Mouse (Mus musculus) bone marrow macrophage, adult 2 months (primary cell): Measurements from ENCODE around the gene Fam118b. TPM values are rescaled to one million over a fixed set of nuclear protein-coding genes. Genes with fewer than 3 reads are reported as not detected.

ENCODE experiments used
- H3K27ac ChIP-seq: 2 replicates; pipeline ENCODE4 v1.5.1; 2012; ENCODE audit warnings: low read depth, low read length; ENCODE audit not compliant: insufficient read depth
- H3K4me1 ChIP-seq: 2 replicates; pipeline ENCODE4 v1.6.1; 2012; ENCODE audit warnings: low read length; ENCODE audit not compliant: control insufficient read depth, insufficient read depth
- H3K4me3 ChIP-seq: 2 replicates; pipeline ENCODE4 v1.5.1; 2012; ENCODE audit warnings: mild to moderate bottlenecking, low read length, moderate library complexity; ENCODE audit not compliant: insufficient read depth
- CTCF ChIP-seq: IDR thresholded peaks from 2 replicates; pipeline ENCODE4 v1.5.1; 2012; ENCODE audit warnings: low read depth, mild to moderate bottlenecking, low read length, moderate library complexity
- POLR2A ChIP-seq: IDR thresholded peaks from 2 replicates; pipeline ENCODE4 v1.6.1; 2012; ENCODE audit warnings: mild to moderate bottlenecking, low read depth, low read length, borderline replicate concordance
- polyA plus RNA-seq: library from polyadenylated mRNA; stranded (reverse); fragments of >200 nt; gene quantifications from 2 replicates; pipeline ENCODE4 v1.2.4, GENCODE M21; 2012; ENCODE audit not compliant: missing spikeins, insufficient read depth, insufficient read length

Fam118b gene
- polyA plus RNA-seq, 1 experiment = 42.1 TPM

- peaks cover 9% of the 10 kb centered on the region for H3K4me1 ChIP-seq
- TF ChIP-seq CTCF (peak; percentile 40; the same call in 1 of the 2 replicates), POLR2A (no peak)
- H3K27ac ChIP-seq = peak within 1 kb of the TSS; percentile 32
- peak within 1 kb of the TSS; percentile 84 for H3K4me3 ChIP-seq
Measured at GRCm38 (mm10) chr9:35199772-35200471, 67.7 kb downstream of the Fam118b start, which contains the start of the genes Srpr and Tirap. Srpr (plus strand) TSS chr9:35200175. Tirap (minus strand) TSS chr9:35200291.

- TF ChIP-seq CTCF = no peak
- 0 out of 2 replicates have a peak, but pooled peaks have one; percentile 17 for TF ChIP-seq POLR2A
- peaks cover 9% of the 10 kb centered on the region for H3K4me1 ChIP-seq
- H3K4me3 ChIP-seq = peak overlapping the region; percentile 84
- peak overlapping the region; percentile 32 for H3K27ac ChIP-seq
Measured at GRCm38 (mm10) chr9:35198945-35199771, 68.4 kb downstream of the Fam118b start.

- H3K4me3 ChIP-seq = no peak overlapping the region
- TF ChIP-seq POLR2A (no peak), CTCF (no peak)
Measured at GRCm38 (mm10) chr9:35198351-35198750, 69.3 kb downstream of the Fam118b start.

GRCm38 (mm10) chr9:35197625-35198024 is 70.0 kb downstream of the Fam118b start:
- no peak overlapping the region for H3K4me3 ChIP-seq
- H3K27ac ChIP-seq = no peak overlapping the region
- TF ChIP-seq POLR2A (no peak), CTCF (no peak)
- peaks cover 9% of the 10 kb centered on the region for H3K4me1 ChIP-seq

More at GRCm38 (mm10) chr9:35198351-35198750, 69.3 kb downstream of the Fam118b start:
- H3K4me1 ChIP-seq = peaks cover 9% of the 10 kb centered on the region
- H3K27ac ChIP-seq = no peak overlapping the region

GRCm38 (mm10) chr9:35194048-35194447 is 73.6 kb downstream of the Fam118b start:
- Histone ChIP-seq H3K4me1 (peaks cover 9% of the 10 kb centered on the region), H3K4me3 (no peak overlapping the region), H3K27ac (no peak overlapping the region)
- no peak for TF ChIP-seq CTCF
- no peak for TF ChIP-seq POLR2A

- Histone ChIP-seq H3K4me1 (peaks cover 3% of the 10 kb centered on the region), H3K4me3 (no peak overlapping the region), H3K27ac (no peak overlapping the region)
- TF ChIP-seq POLR2A (no peak), CTCF (no peak)
Measured at GRCm38 (mm10) chr9:35192983-35193542, 74.5 kb downstream of the Fam118b start.

- H3K27ac ChIP-seq = no peak overlapping the region
- no peak for TF ChIP-seq CTCF
- no peak for TF ChIP-seq POLR2A
- no peak overlapping the region for H3K4me3 ChIP-seq
- H3K4me1 ChIP-seq = peaks cover 14% of the 10 kb centered on the region
Measured at GRCm38 (mm10) chr9:35188700-35189099, 78.9 kb downstream of the Fam118b start.

- TF ChIP-seq CTCF (no peak), POLR2A (no peak)
- no peak overlapping the region for H3K27ac ChIP-seq
- peaks cover 15% of the 10 kb centered on the region for H3K4me1 ChIP-seq
- no peak overlapping the region for H3K4me3 ChIP-seq
Measured at GRCm38 (mm10) chr9:35187351-35187903, 80.2 kb downstream of the Fam118b start.

- TF ChIP-seq CTCF = no peak
- TF ChIP-seq POLR2A = no peak
- Histone ChIP-seq H3K4me1 (peaks cover 21% of the 10 kb centered on the region), H3K27ac (no peak overlapping the region), H3K4me3 (no peak overlapping the region)
Measured at GRCm38 (mm10) chr9:35186430-35186829, 81.2 kb downstream of the Fam118b start.

- H3K4me3 ChIP-seq = no peak overlapping the region
- peaks cover 21% of the 10 kb centered on the region for H3K4me1 ChIP-seq
- TF ChIP-seq CTCF = no peak
- no peak for TF ChIP-seq POLR2A
- peak overlapping the region; percentile 60 for H3K27ac ChIP-seq
Measured at GRCm38 (mm10) chr9:35183359-35183758, 84.2 kb downstream of the Fam118b start.
